Mouse (Mus musculus) neural tube, embryonic 15.5 days (tissue): ENCODE data around the gene Tm9sf4. TPM values are rescaled to one million over a fixed set of nuclear protein-coding genes. Genes with fewer than 3 reads are reported as not detected.

Experiments used
- ATAC-seq: fragments of 200-750 bp; cut with Nextera tagmentation; 2 replicates; pipeline ENCODE4 v1.8.0; 2017; ENCODE audit warnings: mild to moderate bottlenecking, moderate TSS enrichment, moderate library complexity; ENCODE audit not compliant: low FRiP score
- H3K27ac ChIP-seq: fragments of 300-500 bp; sonication (generic); replicated peaks from 2 replicates; pipeline ENCODE4 v1.5.1; 2015; ENCODE audit warnings: mild to moderate bottlenecking, inconsistent platforms
- H3K27me3 ChIP-seq: fragments of 300-500 bp; sonication (generic); replicated peaks from 2 replicates; pipeline ENCODE4 v1.6.1; 2015; ENCODE audit warnings: inconsistent platforms
- H3K36me3 ChIP-seq: fragments of 300-500 bp; sonication (generic); 2 replicates; pipeline ENCODE4 v1.6.1; 2015; ENCODE audit warnings: inconsistent platforms
- H3K4me1 ChIP-seq: fragments of 300-500 bp; sonication (generic); 2 replicates; pipeline ENCODE4 v1.6.1; 2015; ENCODE audit warnings: inconsistent platforms
- H3K4me2 ChIP-seq: fragments of 300-500 bp; sonication (generic); 2 replicates; pipeline ENCODE4 v1.6.1; 2015; ENCODE audit warnings: inconsistent platforms, mild to moderate bottlenecking, moderate library complexity
- H3K4me3 ChIP-seq: fragments of 300-500 bp; sonication (generic); replicated peaks from 2 replicates; pipeline ENCODE4 v1.5.1; 2015; ENCODE audit warnings: mild to moderate bottlenecking, inconsistent platforms
- H3K9ac ChIP-seq: fragments of 300-500 bp; sonication (generic); replicated peaks from 2 replicates; pipeline ENCODE4 v1.6.1; 2015; ENCODE audit warnings: mild to moderate bottlenecking, inconsistent platforms
- H3K9me3 ChIP-seq: fragments of 300-500 bp; sonication (generic); replicated peaks from 2 replicates; pipeline ENCODE4 v1.6.1; 2016; ENCODE audit warnings: inconsistent platforms
- WGBS: fragments of 180-500 bp; shearing (Covaris S2); methylation state at CpG from one replicate; pipeline ENCODE4 v1.1.7; 2015; ENCODE audit warnings: mixed read lengths; 5-methylcytosine and 5-hydroxymethylcytosine counted together
- polyA plus RNA-seq: library from polyadenylated mRNA; unstranded; fragments of >200 nt; fragmentation: Nextera tagmentation; extraction: Ambion mirVana; gene quantifications from 2 replicates; pipeline ENCODE4 v1.2.1, GENCODE M21; 2015

The Tm9sf4 gene
- polyA plus RNA-seq, 1 experiment from 2014 or later = 83.0 TPM

- Histone ChIP-seq H3K4me2 (no peak overlapping the region), H3K27me3 (no peaks in the 10 kb centered on the region), H3K27ac (no peak overlapping the region), H3K36me3 (no peaks in the 10 kb centered on the region), H3K9me3 (no peaks in the 10 kb centered on the region), H3K4me3 (no peak overlapping the region), H3K9ac (no peak overlapping the region), H3K4me1 (peaks cover 14% of the 10 kb centered on the region; the same call in 1 of the 2 replicates)
- ATAC-seq = no peak
- WGBS = 85% methylated on average over 7 of the region's 7 CpGs
Measured at GRCm38 (mm10) chr2:153139158-153139557, 21.9 kb upstream of the Tm9sf4 start.

- no peaks in the 10 kb centered on the region for H3K27me3 ChIP-seq
- WGBS = 15% methylated on average over 9 of the region's 9 CpGs
- no peak overlapping the region for H3K27ac ChIP-seq
- no peaks in the 10 kb centered on the region for H3K9me3 ChIP-seq
- H3K36me3 ChIP-seq = no peaks in the 10 kb centered on the region
- no peak overlapping the region for H3K4me3 ChIP-seq
- ATAC-seq = peak; percentile 41; the same call in 1 of the 2 replicates
- no peak overlapping the region for H3K9ac ChIP-seq
- no peak overlapping the region for H3K4me2 ChIP-seq
- H3K4me1 ChIP-seq = peaks cover 14% of the 10 kb centered on the region; the same call in 1 of the 2 replicates
Measured at GRCm38 (mm10) chr2:153139996-153140613, 21.0 kb upstream of the Tm9sf4 start.

GRCm38 (mm10) chr2:153142620-153143199 lies 18.4 kb upstream of the Tm9sf4 start:
- H3K9me3 ChIP-seq = no peaks in the 10 kb centered on the region
- H3K36me3 ChIP-seq = no peaks in the 10 kb centered on the region
- H3K27ac ChIP-seq = no peak overlapping the region
- peak; percentile 28; the same call in 1 of the 2 replicates for ATAC-seq
- H3K4me3 ChIP-seq = no peak overlapping the region
- peak overlapping the region; percentile 38 for H3K4me2 ChIP-seq
- no peak overlapping the region for H3K9ac ChIP-seq
- H3K4me1 ChIP-seq = peaks cover 14% of the 10 kb centered on the region; the same call in 1 of the 2 replicates
- no peaks in the 10 kb centered on the region for H3K27me3 ChIP-seq
- 22% methylated on average over 10 of the region's 10 CpGs for WGBS

- ATAC-seq = no peak
- H3K9me3 ChIP-seq = no peaks in the 10 kb centered on the region
- H3K36me3 ChIP-seq = no peaks in the 10 kb centered on the region
- no peak overlapping the region for H3K9ac ChIP-seq
- WGBS = 80% methylated on average over 5 of the region's 5 CpGs
- H3K4me1 ChIP-seq = peaks cover 9% of the 10 kb centered on the region; the same call in 1 of the 2 replicates
- H3K4me2 ChIP-seq = no peak overlapping the region
- H3K4me3 ChIP-seq = no peak overlapping the region
- no peak overlapping the region for H3K27ac ChIP-seq
- no peaks in the 10 kb centered on the region for H3K27me3 ChIP-seq
Measured at GRCm38 (mm10) chr2:153145346-153145745, 15.8 kb upstream of the Tm9sf4 start.

GRCm38 (mm10) chr2:153147236-153147635 lies 13.9 kb upstream of the Tm9sf4 start:
- peaks cover 8% of the 10 kb centered on the region; the same call in 1 of the 2 replicates for H3K4me1 ChIP-seq
- no peak overlapping the region for H3K4me3 ChIP-seq
- H3K4me2 ChIP-seq = no peak overlapping the region
- H3K27ac ChIP-seq = no peak overlapping the region
- H3K9ac ChIP-seq = no peak overlapping the region
- ATAC-seq = no peak
- no peaks in the 10 kb centered on the region; the same call in 1 of the 2 replicates for H3K27me3 ChIP-seq
- no peaks in the 10 kb centered on the region for H3K36me3 ChIP-seq
- 76% methylated on average over 3 of the region's 3 CpGs for WGBS
- no peaks in the 10 kb centered on the region for H3K9me3 ChIP-seq

- no peak overlapping the region for H3K4me2 ChIP-seq
- no peaks in the 10 kb centered on the region for H3K9me3 ChIP-seq
- no peak overlapping the region for H3K9ac ChIP-seq
- ATAC-seq = no peak
- peaks cover 3% of the 10 kb centered on the region; the same call in 1 of the 2 replicates for H3K4me1 ChIP-seq
- no peak overlapping the region for H3K27ac ChIP-seq
- 36% methylated on average over 3 of the region's 3 CpGs for WGBS
- no peak overlapping the region for H3K4me3 ChIP-seq
- no peaks in the 10 kb centered on the region; the same call in 1 of the 2 replicates for H3K27me3 ChIP-seq
- H3K36me3 ChIP-seq = no peaks in the 10 kb centered on the region
Measured at GRCm38 (mm10) chr2:153147715-153148114, 13.4 kb upstream of the Tm9sf4 start.

- no peak overlapping the region for H3K4me3 ChIP-seq
- WGBS = 91% methylated on average over 3 of the region's 3 CpGs
Measured at GRCm38 (mm10) chr2:153149742-153150141, 11.4 kb upstream of the Tm9sf4 start.

GRCm38 (mm10) chr2:153151026-153151425 lies 10.1 kb upstream of the Tm9sf4 start:
- Histone ChIP-seq H3K4me3 (no peak overlapping the region), H3K27ac (no peak overlapping the region), H3K36me3 (no peaks in the 10 kb centered on the region), H3K9me3 (no peaks in the 10 kb centered on the region), H3K4me2 (no peak overlapping the region), H3K4me1 (no peaks in the 10 kb centered on the region), H3K9ac (no peak overlapping the region), H3K27me3 (no peaks in the 10 kb centered on the region; the same call in 1 of the 2 replicates)
- 88% methylated on average over 7 of the region's 7 CpGs for WGBS
- ATAC-seq = no peak

More at GRCm38 (mm10) chr2:153149742-153150141, 11.4 kb upstream of the Tm9sf4 start:
- no peak overlapping the region for H3K4me2 ChIP-seq
- H3K27ac ChIP-seq = no peak overlapping the region
- H3K4me1 ChIP-seq = no peaks in the 10 kb centered on the region
- no peak overlapping the region for H3K9ac ChIP-seq
- ATAC-seq = no peak
- H3K27me3 ChIP-seq = no peaks in the 10 kb centered on the region; the same call in 1 of the 2 replicates
- H3K9me3 ChIP-seq = no peaks in the 10 kb centered on the region
- no peaks in the 10 kb centered on the region for H3K36me3 ChIP-seq

- no peaks in the 10 kb centered on the region for H3K36me3 ChIP-seq
- no peaks in the 10 kb centered on the region for H3K4me1 ChIP-seq
- no peak overlapping the region for H3K4me2 ChIP-seq
- no peaks in the 10 kb centered on the region for H3K9me3 ChIP-seq
- no peak for ATAC-seq
- no peaks in the 10 kb centered on the region; the same call in 1 of the 2 replicates for H3K27me3 ChIP-seq
- H3K4me3 ChIP-seq = no peak overlapping the region
- H3K27ac ChIP-seq = no peak overlapping the region
- 82% methylated on average over 8 of the region's 8 CpGs for WGBS
- H3K9ac ChIP-seq = no peak overlapping the region
Measured at GRCm38 (mm10) chr2:153151926-153152665, 9.0 kb upstream of the Tm9sf4 start.

- Histone ChIP-seq H3K4me1 (no peaks in the 10 kb centered on the region), H3K4me2 (no peak overlapping the region), H3K9ac (no peak overlapping the region), H3K4me3 (no peak overlapping the region), H3K27me3 (no peaks in the 10 kb centered on the region; the same call in 1 of the 2 replicates), H3K9me3 (no peaks in the 10 kb centered on the region), H3K27ac (no peak overlapping the region), H3K36me3 (no peaks in the 10 kb centered on the region)
- 57% methylated on average over 4 of the region's 4 CpGs for WGBS
- ATAC-seq = no peak
Measured at GRCm38 (mm10) chr2:153153033-153153450, 8.1 kb upstream of the Tm9sf4 start.

GRCm38 (mm10) chr2:153157270-153157669 lies 3.8 kb upstream of the Tm9sf4 start:
- Histone ChIP-seq H3K9me3 (no peaks in the 10 kb centered on the region), H3K27ac (no peak overlapping the region), H3K4me3 (no peak overlapping the region), H3K4me1 (peaks cover 4% of the 10 kb centered on the region), H3K4me2 (no peak overlapping the region), H3K36me3 (no peaks in the 10 kb centered on the region), H3K9ac (no peak overlapping the region), H3K27me3 (no peaks in the 10 kb centered on the region; the same call in 1 of the 2 replicates)
- WGBS = 82% methylated on average over 3 of the region's 3 CpGs
- no peak for ATAC-seq
